13 mouse cellular contexts compared by ENCODE assay signal in the genomic region with DNA sequence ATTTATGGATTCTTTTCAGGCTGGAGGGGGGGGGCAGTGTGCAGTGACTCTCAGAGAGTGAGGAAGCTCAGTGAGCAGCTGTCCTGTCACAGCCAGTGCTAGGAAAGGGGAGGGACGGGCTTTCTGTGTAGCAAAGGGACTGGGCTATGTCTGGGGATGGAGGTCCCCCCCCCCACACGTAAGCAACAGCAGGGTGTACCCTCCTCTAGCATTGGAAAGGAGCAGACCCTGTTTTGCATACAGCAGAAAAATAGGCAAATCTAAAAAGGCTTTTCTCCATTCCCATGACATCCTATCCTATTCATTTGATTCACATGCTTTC.
DNase-seq lines count a peak whose midpoint lies in the region; ATAC-seq and TF ChIP-seq lines count a peak whose summit lies in the region.
"Had no signal": no experiment of that assay in that cellular context is flagged by ENCODE, and none has a peak within 500 bp of the region (broad histone marks: within the 10 kb centered on the region; RNA-seq: fewer than 3 reads in every experiment).

No protein-coding gene starts in this region.

- no peak overlapping the region for H3K27ac ChIP-seq in heart, embryonic 16.5 days (ENCODE audit: low read length)
- H3K27ac ChIP-seq in heart, embryonic 11.5 days (ENCODE audit: low read depth, low read length), result no peak overlapping the region
- H3K27ac ChIP-seq in midbrain, embryonic 13.5 days, result no peak overlapping the region
- H3K27ac ChIP-seq in midbrain, embryonic 10.5 days (replicated peaks), result no peak overlapping the region
- H3K27ac ChIP-seq in hindbrain, embryonic 16.5 days (ENCODE audit: low read depth, low read length), result no peak overlapping the region; the same call in 1 of the 2 replicates
- no peak overlapping the region for H3K27ac ChIP-seq in stomach, embryonic 14.5 days (ENCODE audit: low read length)
- H3K27ac ChIP-seq in cerebellum, adult 2 months (ENCODE audit: insufficient read depth, low read length), result no peak overlapping the region

- H3K4me1 ChIP-seq in heart, embryonic 16.5 days (ENCODE audit: control insufficient read depth, insufficient read depth, low read length), result peaks cover 10% of the 10 kb centered on the region
- H3K4me1 ChIP-seq in heart, embryonic 11.5 days (ENCODE audit: control insufficient read depth, insufficient read depth, low read length), result peaks cover 9% of the 10 kb centered on the region
- H3K4me1 ChIP-seq in midbrain, embryonic 13.5 days (replicated peaks), result 0 out of 2 replicates have a peak, but pooled peaks cover 7% of the 10 kb centered on the region
- H3K4me1 ChIP-seq in midbrain, embryonic 10.5 days, result peaks cover 12% of the 10 kb centered on the region
- no peaks in the 10 kb centered on the region; the same call in 1 of the 2 replicates for H3K4me1 ChIP-seq in hindbrain, embryonic 16.5 days (ENCODE audit: control insufficient read depth, insufficient read depth, low read depth, low read length)
- H3K4me1 ChIP-seq in stomach, embryonic 14.5 days (ENCODE audit: control insufficient read depth, insufficient read depth, low read length), result peaks cover 18% of the 10 kb centered on the region
- no peaks in the 10 kb centered on the region for H3K4me1 ChIP-seq in cerebellum, adult 2 months (ENCODE audit: control insufficient read depth, insufficient read depth, low read length)

- H3K27me3 ChIP-seq in heart, embryonic 16.5 days (ENCODE audit: control insufficient read depth, insufficient read depth, low read length), result no peaks in the 10 kb centered on the region
- no peaks in the 10 kb centered on the region for H3K27me3 ChIP-seq in heart, embryonic 11.5 days (ENCODE audit: control insufficient read depth, insufficient read depth, low read length)
- H3K27me3 ChIP-seq in midbrain, embryonic 13.5 days, result no peaks in the 10 kb centered on the region
- no peaks in the 10 kb centered on the region for H3K27me3 ChIP-seq in midbrain, embryonic 10.5 days (ENCODE audit: low read depth, poor library complexity, severe bottlenecking)
- no peaks in the 10 kb centered on the region for H3K27me3 ChIP-seq in hindbrain, embryonic 16.5 days (replicated peaks; ENCODE audit: control insufficient read depth, insufficient read depth, low read length)
- H3K27me3 ChIP-seq in stomach, embryonic 14.5 days (ENCODE audit: control insufficient read depth, insufficient read depth, low read length), result no peaks in the 10 kb centered on the region
- no peaks in the 10 kb centered on the region for H3K27me3 ChIP-seq in cerebellum, adult 2 months (ENCODE audit: control insufficient read depth, insufficient read depth, low read length)

- H3K9ac ChIP-seq in heart, embryonic 16.5 days (ENCODE audit: low read length), result no peak overlapping the region
- H3K9ac ChIP-seq in heart, embryonic 11.5 days (ENCODE audit: low read depth, low read length), result no peak overlapping the region
- no peak overlapping the region for H3K9ac ChIP-seq in midbrain, embryonic 13.5 days (replicated peaks)
- no peak overlapping the region; the same call in 1 of the 2 replicates for H3K9ac ChIP-seq in hindbrain, embryonic 16.5 days (ENCODE audit: low read depth, low read length)
- no peak overlapping the region for H3K9ac ChIP-seq in stomach, embryonic 14.5 days (replicated peaks; ENCODE audit: low read depth, low read length)

- DNase-seq in midbrain, embryonic 10.5 days (ENCODE audit: low spot score), result no peak
- no peak for DNase-seq in cerebellum, adult 2 months
- no peak for DNase-seq in embryo, embryonic 10.5 days (ENCODE audit: low spot score)
- DNase-seq: adrenal gland, postnatal 10 days; cerebellum, adult 11-12 months; gastrocnemius, postnatal 36 days; lung, adult 2 months had no signal

- no peaks in the 10 kb centered on the region for H3K36me3 ChIP-seq in heart, embryonic 16.5 days (ENCODE audit: control insufficient read depth, insufficient read depth)
- H3K36me3 ChIP-seq in heart, embryonic 11.5 days (ENCODE audit: control insufficient read depth, insufficient read depth, low read length), result no peaks in the 10 kb centered on the region
- H3K36me3 ChIP-seq in midbrain, embryonic 13.5 days, result no peaks in the 10 kb centered on the region
- H3K36me3 ChIP-seq in midbrain, embryonic 10.5 days, result no peaks in the 10 kb centered on the region
- no peaks in the 10 kb centered on the region for H3K36me3 ChIP-seq in hindbrain, embryonic 16.5 days (ENCODE audit: control insufficient read depth, insufficient read depth, low read length)
- no peaks in the 10 kb centered on the region for H3K36me3 ChIP-seq in stomach, embryonic 14.5 days (ENCODE audit: control insufficient read depth, insufficient read depth, low read length)

- no peak for TF ChIP-seq CTCF in cerebellum, adult 2 months (IDR thresholded peaks at IDR 0.05; ENCODE audit: borderline replicate concordance, insufficient read depth, low read depth, low read length)

- peak; percentile 55; the same call in 1 of the 2 replicates for ATAC-seq in heart, embryonic 16.5 days (replicated peaks; ENCODE audit: extremely low read depth, insufficient read depth, low FRiP score)
- no peak for ATAC-seq in heart, embryonic 11.5 days (replicated peaks; ENCODE audit: insufficient number of reproducible peaks, low FRiP score, low TSS enrichment)
- peak; percentile 68; the same call in 1 of the 2 replicates for ATAC-seq in midbrain, embryonic 13.5 days
- 0 out of 2 replicates have a peak, but pooled peaks have one; percentile 45 for ATAC-seq in hindbrain, embryonic 16.5 days
- peak; percentile 53; the same call in 1 of the 2 replicates for ATAC-seq in stomach, embryonic 14.5 days (ENCODE audit: insufficient number of reproducible peaks, insufficient read depth, low FRiP score, low read depth)

- TF ChIP-seq POLR2A in cerebellum, adult 2 months (IDR thresholded peaks at IDR 0.05; ENCODE audit: borderline replicate concordance, insufficient read depth, low read length), result no peak

- 45% methylated on average over 2 of the region's 2 CpGs for WGBS in heart, embryonic 16.5 days
- WGBS in heart, embryonic 11.5 days (ENCODE audit: insufficient replicate concordance), result 36% methylated on average over 2 of the region's 2 CpGs
- WGBS in midbrain, embryonic 13.5 days, result 39% methylated on average over 2 of the region's 2 CpGs
- 41% methylated on average over 2 of the region's 2 CpGs for WGBS in midbrain, embryonic 10.5 days
- 38% methylated on average over 2 of the region's 2 CpGs for WGBS in hindbrain, embryonic 16.5 days
- 21% methylated on average over 2 of the region's 2 CpGs for WGBS in stomach, embryonic 14.5 days
- 25% methylated on average over 2 of the region's 2 CpGs for WGBS in cerebellum, adult 2 months

- H3K4me3 ChIP-seq in heart, embryonic 16.5 days (ENCODE audit: low read length), result no peak overlapping the region
- H3K4me3 ChIP-seq in heart, embryonic 11.5 days (ENCODE audit: low read depth, low read length), result no peak overlapping the region
- no peak overlapping the region for H3K4me3 ChIP-seq in midbrain, embryonic 13.5 days (replicated peaks)
- no peak overlapping the region for H3K4me3 ChIP-seq in midbrain, embryonic 10.5 days
- no peak overlapping the region for H3K4me3 ChIP-seq in hindbrain, embryonic 16.5 days (ENCODE audit: low read length)
- no peak overlapping the region for H3K4me3 ChIP-seq in stomach, embryonic 14.5 days (ENCODE audit: low read depth, low read length)
- no peak overlapping the region for H3K4me3 ChIP-seq in cerebellum, adult 2 months (replicated peaks; ENCODE audit: insufficient read depth, low read depth, low read length)
- H3K4me3 ChIP-seq: erythroblast, embryonic 14.5 days had no signal

- H3K9me3 ChIP-seq in heart, embryonic 16.5 days (replicated peaks; ENCODE audit: control insufficient read depth, low read length), result no peaks in the 10 kb centered on the region
- H3K9me3 ChIP-seq in heart, embryonic 11.5 days (replicated peaks; ENCODE audit: control insufficient read depth, low read length), result no peaks in the 10 kb centered on the region
- no peaks in the 10 kb centered on the region for H3K9me3 ChIP-seq in midbrain, embryonic 13.5 days
- no peaks in the 10 kb centered on the region for H3K9me3 ChIP-seq in midbrain, embryonic 10.5 days (replicated peaks)
- no peaks in the 10 kb centered on the region for H3K9me3 ChIP-seq in hindbrain, embryonic 16.5 days (ENCODE audit: control insufficient read depth, low read length)
- no peaks in the 10 kb centered on the region for H3K9me3 ChIP-seq in stomach, embryonic 14.5 days (ENCODE audit: control insufficient read depth, low read depth, low read length)

- no peak overlapping the region for H3K4me2 ChIP-seq in heart, embryonic 16.5 days (ENCODE audit: low read depth, low read length)
- no peak overlapping the region for H3K4me2 ChIP-seq in heart, embryonic 11.5 days
- H3K4me2 ChIP-seq in midbrain, embryonic 13.5 days (replicated peaks), result no peak overlapping the region
- H3K4me2 ChIP-seq in hindbrain, embryonic 16.5 days (ENCODE audit: low read length), result no peak overlapping the region
- H3K4me2 ChIP-seq in stomach, embryonic 14.5 days (replicated peaks; ENCODE audit: low read depth, low read length), result peak overlapping the region; percentile 3; the same call in 1 of the 2 replicates
